8 mouse cellular contexts compared by ENCODE assay signal in genomic region chr10:62987341-62987740, GRCm38 (mm10). TPM values are rescaled to one million over a fixed set of nuclear protein-coding genes. Genes with fewer than 3 reads are reported as not detected.
DNase-seq lines count a peak whose midpoint lies in the region; ATAC-seq and TF ChIP-seq lines count a peak whose summit lies in the region.

No protein-coding gene starts in this region.

- H3K27ac ChIP-seq in hindbrain, embryonic 15.5 days (replicated peaks) = no peak overlapping the region
- no peak overlapping the region for H3K27ac ChIP-seq in hindbrain, embryonic 12.5 days
- H3K27ac ChIP-seq in ES-Bruce4 (ENCODE audit: insufficient read depth, low read length) = no peak overlapping the region
- no peak overlapping the region for H3K27ac ChIP-seq in embryonic facial prominence, embryonic 13.5 days

- no peaks in the 10 kb centered on the region for H3K9me3 ChIP-seq in hindbrain, embryonic 15.5 days
- H3K9me3 ChIP-seq in hindbrain, embryonic 12.5 days (replicated peaks) = no peaks in the 10 kb centered on the region
- no peaks in the 10 kb centered on the region for H3K9me3 ChIP-seq in ES-Bruce4 (replicated peaks; ENCODE audit: control insufficient read depth, insufficient read depth, low read length, poor library complexity, severe bottlenecking)
- no peaks in the 10 kb centered on the region for H3K9me3 ChIP-seq in embryonic facial prominence, embryonic 13.5 days

- WGBS in hindbrain, embryonic 15.5 days = 29% methylated on average over 3 of the region's 3 CpGs
- WGBS in hindbrain, embryonic 12.5 days = 23% methylated on average over 3 of the region's 3 CpGs
- 27% methylated on average over 3 of the region's 3 CpGs for WGBS in embryonic facial prominence, embryonic 13.5 days

- ATAC-seq in hindbrain, embryonic 15.5 days (ENCODE audit: low FRiP score, low read depth) = peak; percentile 27; the same call in 1 of the 2 replicates
- no peak for ATAC-seq in hindbrain, embryonic 12.5 days (ENCODE audit: low FRiP score)
- peak; percentile 26; the same call in 1 of the 2 replicates for ATAC-seq in embryonic facial prominence, embryonic 13.5 days (ENCODE audit: insufficient number of reproducible peaks, insufficient read depth, low FRiP score, low TSS enrichment, low read depth)

- H3K4me2 ChIP-seq in hindbrain, embryonic 15.5 days = no peak overlapping the region
- no peak overlapping the region for H3K4me2 ChIP-seq in hindbrain, embryonic 12.5 days (replicated peaks)
- no peak overlapping the region for H3K4me2 ChIP-seq in embryonic facial prominence, embryonic 13.5 days

- peaks cover 57% of the 10 kb centered on the region for H3K36me3 ChIP-seq in hindbrain, embryonic 15.5 days
- peaks cover 73% of the 10 kb centered on the region for H3K36me3 ChIP-seq in hindbrain, embryonic 12.5 days
- peaks cover 16% of the 10 kb centered on the region for H3K36me3 ChIP-seq in ES-Bruce4 (ENCODE audit: control insufficient read depth, insufficient read depth, low read length, poor library complexity, severe bottlenecking)
- H3K36me3 ChIP-seq in embryonic facial prominence, embryonic 13.5 days = peaks cover 88% of the 10 kb centered on the region
- H3K36me3 ChIP-seq in splenic B cell, adult 2 months (ENCODE audit: control insufficient read depth, insufficient read depth, low read length, poor library complexity, severe bottlenecking) = peaks cover 13% of the 10 kb centered on the region

- no peak for TF ChIP-seq POLR2A in ES-Bruce4 (IDR thresholded peaks at IDR 0.05; ENCODE audit: insufficient read depth, low read length)

- peak; percentile 50 for DNase-seq in 416B (ENCODE audit: low read depth)
- DNase-seq in splenic B cell, adult 2 months (ENCODE audit: low read depth, low spot score) = peak; percentile 68
- no peak for DNase-seq in ovary, postnatal 14 days (ENCODE audit: low spot score)
- no peak for DNase-seq in kidney, adult 18-20 months

- H3K27me3 ChIP-seq in hindbrain, embryonic 15.5 days = no peaks in the 10 kb centered on the region
- H3K27me3 ChIP-seq in hindbrain, embryonic 12.5 days = no peaks in the 10 kb centered on the region
- no peaks in the 10 kb centered on the region for H3K27me3 ChIP-seq in ES-Bruce4 (ENCODE audit: control insufficient read depth, insufficient read depth, low read length, poor library complexity, severe bottlenecking)
- no peaks in the 10 kb centered on the region for H3K27me3 ChIP-seq in embryonic facial prominence, embryonic 13.5 days
- H3K27me3 ChIP-seq in splenic B cell, adult 2 months (ENCODE audit: control insufficient read depth, insufficient read depth, low read length, poor library complexity, severe bottlenecking) = no peaks in the 10 kb centered on the region

- H3K9ac ChIP-seq in hindbrain, embryonic 15.5 days = no peak overlapping the region
- H3K9ac ChIP-seq in hindbrain, embryonic 12.5 days = no peak overlapping the region
- H3K9ac ChIP-seq in ES-Bruce4 (ENCODE audit: low read depth, poor library complexity, severe bottlenecking) = no peak overlapping the region
- no peak overlapping the region for H3K9ac ChIP-seq in embryonic facial prominence, embryonic 13.5 days

- peak; percentile 64 for TF ChIP-seq CTCF in ES-Bruce4 (IDR thresholded peaks at IDR 0.05; ENCODE audit: low read depth, low read length)

- H3K4me3 ChIP-seq in hindbrain, embryonic 15.5 days = no peak overlapping the region
- no peak overlapping the region for H3K4me3 ChIP-seq in hindbrain, embryonic 12.5 days
- H3K4me3 ChIP-seq in ES-Bruce4 (ENCODE audit: low read depth, low read length) = no peak overlapping the region
- H3K4me3 ChIP-seq in embryonic facial prominence, embryonic 13.5 days = no peak overlapping the region

- no peak for TF ChIP-seq EP300 in ES-Bruce4 (IDR thresholded peaks at IDR 0.05; ENCODE audit: insufficient read depth, low read depth, low read length)

- no peaks in the 10 kb centered on the region for H3K4me1 ChIP-seq in hindbrain, embryonic 15.5 days (replicated peaks)
- no peaks in the 10 kb centered on the region for H3K4me1 ChIP-seq in hindbrain, embryonic 12.5 days
- no peaks in the 10 kb centered on the region for H3K4me1 ChIP-seq in ES-Bruce4 (ENCODE audit: control insufficient read depth, insufficient read depth, low read length)
- no peaks in the 10 kb centered on the region for H3K4me1 ChIP-seq in embryonic facial prominence, embryonic 13.5 days

RNA-seq across cellular contexts. Expression of gene Rufy2, which starts 7.3 kb away (rescaled TPM):
- 58.5 and 61.9 TPM in 2 replicates for polyA plus RNA-seq in hindbrain, embryonic 15.5 days (2015; fragmentation: Nextera tagmentation; extraction: Ambion mirVana)
- 36.7 and 40.0 TPM in 2 replicates for polyA plus RNA-seq in hindbrain, embryonic 12.5 days (2016; fragmentation: Nextera tagmentation; extraction: Ambion mirVana)
- 30.7 and 32.0 TPM in 2 replicates for polyA plus RNA-seq in ES-Bruce4 (2011; ENCODE audit: insufficient read depth, insufficient read length, low read depth, missing spikeins)
- polyA plus RNA-seq in embryonic facial prominence, embryonic 13.5 days (2015; fragmentation: Nextera tagmentation; extraction: Ambion mirVana) = 35.3 and 42.6 TPM in 2 replicates

RNA-seq across cellular contexts. Expression of gene Hnrnph3, which starts 36.7 kb away (rescaled TPM):
- 134 and 141 TPM in 2 replicates for polyA plus RNA-seq in hindbrain, embryonic 15.5 days (2015; fragmentation: Nextera tagmentation; extraction: Ambion mirVana)
- polyA plus RNA-seq in hindbrain, embryonic 12.5 days (2016; fragmentation: Nextera tagmentation; extraction: Ambion mirVana) = 230 and 238 TPM in 2 replicates
- polyA plus RNA-seq in ES-Bruce4 (2011; ENCODE audit: insufficient read depth, insufficient read length, low read depth, missing spikeins) = 121 and 135 TPM in 2 replicates
- polyA plus RNA-seq in embryonic facial prominence, embryonic 13.5 days (2015; fragmentation: Nextera tagmentation; extraction: Ambion mirVana) = 138 and 139 TPM in 2 replicates

RNA-seq across cellular contexts. Expression of gene Pbld2, which starts 36.8 kb away (rescaled TPM):
- polyA plus RNA-seq in hindbrain, embryonic 15.5 days (2015; fragmentation: Nextera tagmentation; extraction: Ambion mirVana) = 0.35 and 0.93 TPM in 2 replicates
- 0.64 and 1.3 TPM in 2 replicates for polyA plus RNA-seq in hindbrain, embryonic 12.5 days (2016; fragmentation: Nextera tagmentation; extraction: Ambion mirVana)
- polyA plus RNA-seq in ES-Bruce4 (2011; ENCODE audit: insufficient read depth, insufficient read length, low read depth, missing spikeins) = 0.79 and 1.3 TPM in 2 replicates
- 1.0 and 1.1 TPM in 2 replicates for polyA plus RNA-seq in embryonic facial prominence, embryonic 13.5 days (2015; fragmentation: Nextera tagmentation; extraction: Ambion mirVana)

RNA-seq across cellular contexts. Expression of gene Dna2, which starts 40.5 kb away (rescaled TPM):
- 3.6 and 4.0 TPM in 2 replicates for polyA plus RNA-seq in hindbrain, embryonic 15.5 days (2015; fragmentation: Nextera tagmentation; extraction: Ambion mirVana)
- polyA plus RNA-seq in hindbrain, embryonic 12.5 days (2016; fragmentation: Nextera tagmentation; extraction: Ambion mirVana) = 11.9 and 13.4 TPM in 2 replicates
- polyA plus RNA-seq in ES-Bruce4 (2011; ENCODE audit: insufficient read depth, insufficient read length, low read depth, missing spikeins) = 39.5 and 46.7 TPM in 2 replicates
- polyA plus RNA-seq in embryonic facial prominence, embryonic 13.5 days (2015; fragmentation: Nextera tagmentation; extraction: Ambion mirVana) = 18.7 and 19.4 TPM in 2 replicates

Comparison
In these comparisons a context has a peak if more than half of its experiments do, and no peak if none do; other contexts are left out.
1. DNase-seq: peak in 416B (single experiment) and splenic B cell, adult 2 months (single experiment); none in ovary, postnatal 14 days (single experiment) and kidney, adult 18-20 months (single experiment).